Comparison of ENCODE assay signal across 8 mouse cellular contexts in the genomic region with DNA sequence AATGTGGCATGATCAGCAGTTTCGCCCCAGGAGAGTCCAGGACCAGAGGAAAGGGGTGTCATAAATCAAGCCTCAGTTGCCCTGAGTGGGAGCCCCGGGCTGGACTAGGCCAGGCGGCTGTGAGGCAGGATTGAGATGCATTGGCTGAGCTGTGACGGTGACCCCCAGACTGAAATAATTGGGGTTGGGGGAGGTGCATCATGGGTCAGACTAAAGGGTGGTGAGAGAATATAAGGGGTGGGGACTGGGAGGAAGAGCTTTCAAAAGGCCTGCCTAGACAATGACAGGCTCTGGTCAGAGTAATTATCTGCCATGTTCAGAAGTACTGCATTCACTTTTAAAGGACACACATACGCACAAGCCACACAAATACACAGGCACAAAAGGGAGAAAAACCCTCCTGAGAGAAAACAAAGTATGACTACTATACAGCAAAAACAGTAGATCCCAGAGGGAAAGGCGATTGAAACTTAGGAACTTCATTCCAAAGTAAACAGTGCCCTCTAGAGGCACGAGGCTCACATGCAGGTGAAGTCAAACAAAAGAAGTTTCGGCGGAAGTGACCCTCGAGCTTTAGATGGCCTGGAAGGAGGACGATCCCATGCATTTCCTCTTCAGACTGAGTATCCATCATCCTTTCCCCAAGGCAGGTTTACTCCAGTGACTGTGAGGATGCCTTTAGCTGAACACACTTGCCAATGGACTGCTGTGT.
A peak's percentile ranks its signal among the peaks of the same experiment; 100 is the strongest.
DNase-seq lines count a peak whose midpoint lies in the region; ATAC-seq and TF ChIP-seq lines count a peak whose summit lies in the region.

No protein-coding gene starts in this region.

- intact Hi-C loops in heart, postnatal 25 days (cut with DNase I): loop anchor here (5.0 kb wide), 1 partner anchor 1522 kb away; no protein-coding TSS in a partner anchor
- intact Hi-C loops in left cerebral cortex, adult 2 months (cut with DNase I): loop anchor here (1.0 to 5.0 kb wide), 5 partner anchors 104 to 1517 kb away; partner anchors contain the start of gene Pbx1

- H3K9ac ChIP-seq in forebrain, embryonic 15.5 days (replicated peaks): no peak overlapping the region
- H3K9ac ChIP-seq in hindbrain, embryonic 13.5 days: no peak overlapping the region

- no peak overlapping the region for H3K4me3 ChIP-seq in forebrain, embryonic 15.5 days
- H3K4me3 ChIP-seq in hindbrain, embryonic 13.5 days: no peak overlapping the region
- H3K4me3 ChIP-seq in left cerebral cortex, adult 2 months: no peak overlapping the region

- H3K27ac ChIP-seq in forebrain, embryonic 15.5 days (replicated peaks): no peak overlapping the region
- 0 out of 2 replicates have a peak overlapping the region, but pooled peaks have one; percentile 8 for H3K27ac ChIP-seq in hindbrain, embryonic 13.5 days
- H3K27ac ChIP-seq in left cerebral cortex, adult 2 months: no peak overlapping the region

- H3K36me3 ChIP-seq in forebrain, embryonic 15.5 days: no peaks in the 10 kb centered on the region
- no peaks in the 10 kb centered on the region for H3K36me3 ChIP-seq in hindbrain, embryonic 13.5 days

- peak; percentile 51 for ATAC-seq in forebrain, embryonic 15.5 days (replicated peaks)
- peak; percentile 64 for ATAC-seq in hindbrain, embryonic 13.5 days (ENCODE audit: low FRiP score)
- ATAC-seq in megakaryocyte progenitor cell, adult 5-6 weeks (replicated peaks; ENCODE audit: poor library complexity): peak; percentile 96

- DNase-seq in heart, adult 11 months: peak; percentile 87
- DNase-seq in heart, postnatal 25 days (ENCODE audit: low spot score): no peak
- peak; percentile 13 for DNase-seq in cerebellum, adult 11 months
- DNase-seq in left cerebral cortex, adult 2 months (ENCODE audit: extremely low spot score in 1 of 2, low spot score in 2 of 2): peak; percentile 47 to 54
- DNase-seq in skeletal muscle tissue, adult 2 months (ENCODE audit: low read depth, low spot score): peak; percentile 17

- peak; percentile 94 for TF ChIP-seq CTCF in left cerebral cortex, adult 2 months (IDR thresholded peaks at IDR 0.05)

- no peaks in the 10 kb centered on the region for H3K9me3 ChIP-seq in forebrain, embryonic 15.5 days
- H3K9me3 ChIP-seq in hindbrain, embryonic 13.5 days: no peaks in the 10 kb centered on the region

- no peaks in the 10 kb centered on the region for H3K27me3 ChIP-seq in forebrain, embryonic 15.5 days
- no peaks in the 10 kb centered on the region for H3K27me3 ChIP-seq in hindbrain, embryonic 13.5 days

- WGBS in forebrain, embryonic 15.5 days: 12% methylated on average over 11 of the region's 11 CpGs
- WGBS in hindbrain, embryonic 13.5 days: 9% methylated on average over 11 of the region's 11 CpGs

- H3K4me1 ChIP-seq in forebrain, embryonic 15.5 days: peaks cover 17% of the 10 kb centered on the region
- H3K4me1 ChIP-seq in hindbrain, embryonic 13.5 days (replicated peaks): peaks cover 16% of the 10 kb centered on the region

- peak overlapping the region; percentile 20; the same call in 1 of the 2 replicates for H3K4me2 ChIP-seq in forebrain, embryonic 15.5 days (replicated peaks)
- H3K4me2 ChIP-seq in hindbrain, embryonic 13.5 days: peak overlapping the region; percentile 30; the same call in 1 of the 2 replicates
